Mouse (Mus musculus) right cerebral cortex, postnatal 14 days (tissue): ENCODE measurements around the gene Rhbdd1.

ENCODE experiments used
- DNase-seq: peaks from one replicate; pipeline ENCODE4 v3.0.0; 2022

The Rhbdd1 gene

GRCm38 (mm10) chr1:82437273-82437672, 121.0 kb downstream of the Rhbdd1 start:
- DNase-seq: no peak

- no peak for DNase-seq
Observed at GRCm38 (mm10) chr1:82440123-82440522, 123.9 kb downstream of the Rhbdd1 start.

GRCm38 (mm10) chr1:82443517-82443916, 127.3 kb downstream of the Rhbdd1 start:
- no peak for DNase-seq

GRCm38 (mm10) chr1:82446049-82446448, 129.8 kb downstream of the Rhbdd1 start:
- no peak for DNase-seq

GRCm38 (mm10) chr1:82449851-82450250, 133.6 kb downstream of the Rhbdd1 start:
- DNase-seq: no peak

GRCm38 (mm10) chr1:82451927-82452651, 135.8 kb downstream of the Rhbdd1 start:
- DNase-seq: no peak

- no peak for DNase-seq
Observed at GRCm38 (mm10) chr1:82454031-82454430, 137.8 kb downstream of the Rhbdd1 start.

- DNase-seq: no peak
Observed at GRCm38 (mm10) chr1:82459350-82459749, 143.1 kb downstream of the Rhbdd1 start.

- DNase-seq: no peak
Observed at GRCm38 (mm10) chr1:82459926-82460325, 143.7 kb downstream of the Rhbdd1 start.

GRCm38 (mm10) chr1:82461041-82461440, 144.8 kb downstream of the Rhbdd1 start:
- DNase-seq: no peak

GRCm38 (mm10) chr1:82465321-82465853, 149.1 kb downstream of the Rhbdd1 start:
- no peak for DNase-seq

GRCm38 (mm10) chr1:82468872-82469271, 152.6 kb downstream of the Rhbdd1 start:
- no peak for DNase-seq

GRCm38 (mm10) chr1:82470516-82471225, 154.4 kb downstream of the Rhbdd1 start:
- DNase-seq: no peak

- no peak for DNase-seq
Observed at GRCm38 (mm10) chr1:82473467-82473866, 157.2 kb downstream of the Rhbdd1 start.

- DNase-seq: no peak
Observed at GRCm38 (mm10) chr1:82474461-82474961, 158.3 kb downstream of the Rhbdd1 start.

- no peak for DNase-seq
Observed at GRCm38 (mm10) chr1:82475254-82475653, 159.0 kb downstream of the Rhbdd1 start.

GRCm38 (mm10) chr1:82475821-82476220, 159.6 kb downstream of the Rhbdd1 start:
- no peak for DNase-seq

GRCm38 (mm10) chr1:82476256-82476655, 160.0 kb downstream of the Rhbdd1 start:
- no peak for DNase-seq

GRCm38 (mm10) chr1:82476746-82477145, 160.5 kb downstream of the Rhbdd1 start:
- no peak for DNase-seq

- no peak for DNase-seq
Observed at GRCm38 (mm10) chr1:82479696-82480487, 163.6 kb downstream of the Rhbdd1 start.

GRCm38 (mm10) chr1:82482371-82482770, 166.1 kb downstream of the Rhbdd1 start:
- DNase-seq: no peak

- no peak for DNase-seq
Observed at GRCm38 (mm10) chr1:82486371-82486770, 170.1 kb downstream of the Rhbdd1 start.

GRCm38 (mm10) chr1:82491954-82492353, 175.7 kb downstream of the Rhbdd1 start:
- DNase-seq: no peak
